Comparison of ENCODE assay signal across 11 mouse cellular contexts in the genomic region with DNA sequence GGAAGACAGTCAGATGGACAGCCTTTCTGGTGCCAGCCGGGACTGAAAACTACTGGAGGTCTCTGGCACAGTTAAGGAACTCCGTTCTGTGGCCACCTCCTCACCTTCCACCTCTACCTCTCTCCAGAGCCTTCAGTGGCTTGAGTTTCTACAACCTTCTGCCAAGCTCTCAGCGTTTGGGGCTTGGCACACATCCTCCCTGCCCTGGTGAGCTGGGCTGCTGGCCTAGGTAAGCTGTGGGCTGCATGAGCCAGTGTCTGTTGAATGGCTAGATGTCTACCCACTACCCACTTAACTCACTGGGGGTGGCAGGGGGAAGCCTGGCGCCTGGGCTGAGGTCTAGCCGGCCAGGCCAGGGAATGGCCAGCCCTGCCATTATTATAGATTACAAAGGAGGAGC. TPM values are rescaled to one million over a fixed set of nuclear protein-coding genes. Genes with fewer than 3 reads are reported as not detected.
A peak's percentile ranks its signal among the peaks of the same experiment; 100 is the strongest.
DNase-seq lines count a peak whose midpoint lies in the region; ATAC-seq and TF ChIP-seq lines count a peak whose summit lies in the region.
"Had no signal": no experiment of that assay in that cellular context is flagged by ENCODE, and none has a peak within 500 bp of the region (broad histone marks: within the 10 kb centered on the region; RNA-seq: fewer than 3 reads in every experiment).

No protein-coding gene starts in this region.

- peak; percentile 49 for DNase-seq in adrenal gland, postnatal 10 days
- no peak for DNase-seq in adrenal gland, postnatal 4 days (ENCODE audit: low spot score in 2 of 2)
- DNase-seq in layer of hippocampus, adult 2 months (ENCODE audit: low spot score in 2 of 2) = no peak
- no peak for DNase-seq in layer of hippocampus, adult 9-10 months (ENCODE audit: low spot score)
- DNase-seq in midbrain, postnatal 0 days (ENCODE audit: low spot score) = no peak
- no peak for DNase-seq in ovary, postnatal 36 days (ENCODE audit: low spot score)
- DNase-seq: lung, postnatal 14 days had no signal

- peaks cover 5% of the 10 kb centered on the region for H3K36me3 ChIP-seq in heart, embryonic 13.5 days
- no peaks in the 10 kb centered on the region for H3K36me3 ChIP-seq in midbrain, postnatal 0 days (ENCODE audit: insufficient read depth, low read length)

- H3K9ac ChIP-seq in heart, embryonic 13.5 days = peak overlapping the region; percentile 84
- no peak overlapping the region for H3K9ac ChIP-seq in midbrain, postnatal 0 days (replicated peaks; ENCODE audit: low read length, poor library complexity, severe bottlenecking)

- TF ChIP-seq CTCF in layer of hippocampus, adult 2 months (conservative IDR thresholded peaks at IDR 0.05) = no peak
- TF ChIP-seq CTCF in midbrain, postnatal 0 days (IDR thresholded peaks at IDR 0.05) = no peak

- no peaks in the 10 kb centered on the region for H3K9me3 ChIP-seq in heart, embryonic 13.5 days
- H3K9me3 ChIP-seq in midbrain, postnatal 0 days (ENCODE audit: low read length) = no peaks in the 10 kb centered on the region

- no peaks in the 10 kb centered on the region for H3K27me3 ChIP-seq in heart, embryonic 13.5 days (replicated peaks)
- H3K27me3 ChIP-seq in midbrain, postnatal 0 days (ENCODE audit: insufficient read depth, low read length) = no peaks in the 10 kb centered on the region

- H3K4me1 ChIP-seq in heart, embryonic 13.5 days = peaks cover 89% of the 10 kb centered on the region
- H3K4me1 ChIP-seq in midbrain, postnatal 0 days (ENCODE audit: insufficient read depth, low read length) = 0 out of 2 replicates have a peak, but pooled peaks cover under 1% of the 10 kb centered on the region

- WGBS in heart, embryonic 13.5 days = 54% methylated on average over 5 of the region's 5 CpGs
- 52% methylated on average over 5 of the region's 5 CpGs for WGBS in midbrain, postnatal 0 days

- ATAC-seq in heart, embryonic 13.5 days (ENCODE audit: extremely low read depth, insufficient number of reproducible peaks, low FRiP score, low TSS enrichment) = no peak
- no peak for ATAC-seq in midbrain, postnatal 0 days (ENCODE audit: low FRiP score)
- no peak for ATAC-seq in erythroblast, adult 5-6 weeks (replicated peaks; ENCODE audit: low FRiP score, poor library complexity, severe bottlenecking)
- ATAC-seq: intestine, postnatal 0 days had no signal

- peak overlapping the region; percentile 93 for H3K27ac ChIP-seq in layer of hippocampus, adult 2 months
- H3K27ac ChIP-seq in heart, embryonic 13.5 days (replicated peaks) = peak overlapping the region; percentile 63; the same call in 1 of the 2 replicates
- peak overlapping the region; percentile 47 for H3K27ac ChIP-seq in midbrain, postnatal 0 days (ENCODE audit: low read depth, low read length)

- H3K4me2 ChIP-seq in heart, embryonic 13.5 days = peak overlapping the region; percentile 78
- H3K4me2 ChIP-seq in midbrain, postnatal 0 days (ENCODE audit: low read depth, low read length, poor library complexity, severe bottlenecking) = peak overlapping the region; percentile 1; the same call in 1 of the 2 replicates

- peak overlapping the region; percentile 42 for H3K4me3 ChIP-seq in layer of hippocampus, adult 2 months
- H3K4me3 ChIP-seq in heart, embryonic 13.5 days = 0 out of 2 replicates have a peak overlapping the region, but pooled peaks have one; percentile 8
- no peak overlapping the region for H3K4me3 ChIP-seq in midbrain, postnatal 0 days (ENCODE audit: low read depth, low read length)
- H3K4me3 ChIP-seq: erythroblast, embryonic 14.5 days had no signal

RNA-seq across cellular contexts. Expression of a gene that starts 6.3 kb away (rescaled TPM):
- total RNA-seq in adrenal gland, postnatal 10 days (2021) = 10 to 100 TPM; 36.4 to 52.2 TPM
- 10 to 100 TPM; 21.8 to 24.7 TPM for total RNA-seq in adrenal gland, postnatal 4 days (2021)
- total RNA-seq in layer of hippocampus, adult 2 months (2021) = 10 to 100 TPM; 79.2 to 82.4 TPM
- 48.5 and 66.0 TPM in 2 replicates for polyA plus RNA-seq in heart, embryonic 13.5 days (2015; fragmentation: Nextera tagmentation; extraction: Ambion mirVana)
- 7.5 and 8.0 TPM in 2 replicates for total RNA-seq in midbrain, postnatal 0 days (2014; rRNA removed)
- 14.5 and 15.1 TPM in 2 replicates for polyA plus RNA-seq in midbrain, postnatal 0 days (2015; fragmentation: Nextera tagmentation; extraction: Ambion mirVana)
- 1.0 and 1.3 TPM in 2 replicates for total RNA-seq in erythroblast, adult 5-6 weeks (2015; ENCODE audit: low replicate concordance)
- 0.28 and 5.7 TPM in 2 replicates for total RNA-seq in erythroblast, adult 5-6 weeks (2017; ENCODE audit: low replicate concordance)
- polyA plus RNA-seq: erythroblast, embryonic 14.5 days had no signal

RNA-seq across cellular contexts. Expression of a gene that starts 28.4 kb away (rescaled TPM):
- under 1 TPM in 1 of 2 experiments, not detected in 1; 0.30 TPM for total RNA-seq in adrenal gland, postnatal 10 days (2021)
- under 1 TPM in 1 of 2 experiments, not detected in 1; 0.17 TPM for total RNA-seq in adrenal gland, postnatal 4 days (2021)
- total RNA-seq in layer of hippocampus, adult 2 months (2021) = 1 to 10 TPM in 1 of 2 experiments, not detected in 1; 1.3 TPM
- polyA plus RNA-seq in heart, embryonic 13.5 days (2015; fragmentation: Nextera tagmentation; extraction: Ambion mirVana) = not detected in 2 replicates
- 0.19 and 2.8 TPM in 2 replicates for total RNA-seq in midbrain, postnatal 0 days (2014; rRNA removed)
- 0.05 TPM in 1 of 2 replicates, not detected in the other for polyA plus RNA-seq in midbrain, postnatal 0 days (2015; fragmentation: Nextera tagmentation; extraction: Ambion mirVana)
- not detected in 2 replicates for total RNA-seq in erythroblast, adult 5-6 weeks (2015; ENCODE audit: low replicate concordance)
- not detected in 2 replicates for total RNA-seq in erythroblast, adult 5-6 weeks (2017; ENCODE audit: low replicate concordance)
- polyA plus RNA-seq: erythroblast, embryonic 14.5 days had no signal

RNA-seq across cellular contexts. Expression of a gene that starts 29.9 kb away (rescaled TPM):
- 10 to 100 TPM; 44.2 to 44.9 TPM for total RNA-seq in adrenal gland, postnatal 10 days (2021)
- total RNA-seq in adrenal gland, postnatal 4 days (2021) = 10 to 100 TPM; 44.1 to 46.3 TPM
- 100 to 1,000 TPM; 854 to 892 TPM for total RNA-seq in layer of hippocampus, adult 2 months (2021)
- 0.47 and 0.98 TPM in 2 replicates for polyA plus RNA-seq in heart, embryonic 13.5 days (2015; fragmentation: Nextera tagmentation; extraction: Ambion mirVana)
- 52.8 and 98.0 TPM in 2 replicates for total RNA-seq in midbrain, postnatal 0 days (2014; rRNA removed)
- 24.7 and 28.8 TPM in 2 replicates for polyA plus RNA-seq in midbrain, postnatal 0 days (2015; fragmentation: Nextera tagmentation; extraction: Ambion mirVana)
- total RNA-seq in erythroblast, adult 5-6 weeks (2015; ENCODE audit: low replicate concordance) = 1.5 and 9.0 TPM in 2 replicates
- total RNA-seq in erythroblast, adult 5-6 weeks (2017; ENCODE audit: low replicate concordance) = 5.0 TPM in 1 of 2 replicates, not detected in the other
- polyA plus RNA-seq: erythroblast, embryonic 14.5 days had no signal

RNA-seq across cellular contexts. Expression of a gene that starts 33.9 kb away (rescaled TPM):
- total RNA-seq in adrenal gland, postnatal 10 days (2021) = 10 to 100 TPM; 16.7 to 21.9 TPM
- 10 to 100 TPM in 1 of 2 experiments, 1 to 10 TPM in 1; 9.7 to 17.4 TPM for total RNA-seq in adrenal gland, postnatal 4 days (2021)
- total RNA-seq in layer of hippocampus, adult 2 months (2021) = 10 to 100 TPM; 12.3 to 14.4 TPM
- polyA plus RNA-seq in heart, embryonic 13.5 days (2015; fragmentation: Nextera tagmentation; extraction: Ambion mirVana) = 1.1 and 2.1 TPM in 2 replicates
- 16.6 and 29.0 TPM in 2 replicates for total RNA-seq in midbrain, postnatal 0 days (2014; rRNA removed)
- polyA plus RNA-seq in midbrain, postnatal 0 days (2015; fragmentation: Nextera tagmentation; extraction: Ambion mirVana) = 9.9 and 10.7 TPM in 2 replicates
- 2.1 TPM in 1 of 2 replicates, not detected in the other for total RNA-seq in erythroblast, adult 5-6 weeks (2015; ENCODE audit: low replicate concordance)
- total RNA-seq in erythroblast, adult 5-6 weeks (2017; ENCODE audit: low replicate concordance) = not detected in 2 replicates

RNA-seq across cellular contexts. Expression of a gene that starts 40.2 kb away (rescaled TPM):
- under 1 TPM in 1 of 2 experiments, not detected in 1; 0.51 TPM for total RNA-seq in adrenal gland, postnatal 10 days (2021)
- total RNA-seq in adrenal gland, postnatal 4 days (2021) = under 1 TPM; 0.11 to 0.51 TPM
- under 1 TPM; 0.27 to 0.38 TPM for total RNA-seq in layer of hippocampus, adult 2 months (2021)
- not detected in 2 replicates for polyA plus RNA-seq in heart, embryonic 13.5 days (2015; fragmentation: Nextera tagmentation; extraction: Ambion mirVana)
- not detected in 2 replicates for total RNA-seq in midbrain, postnatal 0 days (2014; rRNA removed)
- 0.07 and 0.27 TPM in 2 replicates for polyA plus RNA-seq in midbrain, postnatal 0 days (2015; fragmentation: Nextera tagmentation; extraction: Ambion mirVana)
- total RNA-seq in erythroblast, adult 5-6 weeks (2015; ENCODE audit: low replicate concordance) = not detected in 2 replicates
- total RNA-seq in erythroblast, adult 5-6 weeks (2017; ENCODE audit: low replicate concordance) = not detected in 2 replicates
- polyA plus RNA-seq: erythroblast, embryonic 14.5 days; intestine, postnatal 0 days had no signal
